Mouse (Mus musculus) testis, postnatal 14 days (tissue): Measurements from ENCODE around the gene Pp2d1.
"Not testable (repeated sequence)": the region's sequence is repeated elsewhere in the genome, so short reads cannot be mapped to it uniquely, and the experiment has no call there.

Source experiments
- DNase-seq: peaks from one replicate; pipeline ENCODE4 v3.0.0; 2021; ENCODE audit warnings: low spot score

Gene Pp2d1

GRCm38 (mm10) chr17:53539351-53539750, at the start of gene Pp2d1:
Pp2d1 (minus strand) TSS chr17:53539451.
- not testable (repeated sequence) for DNase-seq

GRCm38 (mm10) chr17:53588097-53588855, 49.0 kb upstream of the Pp2d1 start:
- no peak for DNase-seq

GRCm38 (mm10) chr17:53587074-53587851, 48.0 kb upstream of the Pp2d1 start:
- DNase-seq: peak; percentile 82

- no peak for DNase-seq
Observed at GRCm38 (mm10) chr17:53583846-53584579, 44.8 kb upstream of the Pp2d1 start.

- DNase-seq: no peak
Observed at GRCm38 (mm10) chr17:53582805-53583204, 43.6 kb upstream of the Pp2d1 start.

- no peak for DNase-seq
Observed at GRCm38 (mm10) chr17:53582026-53582585, 42.9 kb upstream of the Pp2d1 start.

GRCm38 (mm10) chr17:53580237-53580636, 41.0 kb upstream of the Pp2d1 start:
- DNase-seq: no peak

GRCm38 (mm10) chr17:53579612-53580011, 40.4 kb upstream of the Pp2d1 start:
- no peak for DNase-seq

- DNase-seq: no peak
Observed at GRCm38 (mm10) chr17:53578776-53579175, 39.5 kb upstream of the Pp2d1 start.

GRCm38 (mm10) chr17:53578249-53578648, 39.0 kb upstream of the Pp2d1 start:
- no peak for DNase-seq

- DNase-seq: no peak
Observed at GRCm38 (mm10) chr17:53577754-53578153, 38.5 kb upstream of the Pp2d1 start.

GRCm38 (mm10) chr17:53577151-53577550, 37.9 kb upstream of the Pp2d1 start:
- DNase-seq: no peak

- no peak for DNase-seq
Observed at GRCm38 (mm10) chr17:53573019-53573556, 33.8 kb upstream of the Pp2d1 start.

GRCm38 (mm10) chr17:53570932-53571331, 31.7 kb upstream of the Pp2d1 start:
- DNase-seq: not testable (repeated sequence)

GRCm38 (mm10) chr17:53570361-53570875, 31.2 kb upstream of the Pp2d1 start:
- no peak for DNase-seq

- peak; percentile 62 for DNase-seq
Observed at GRCm38 (mm10) chr17:53569829-53570228, 30.6 kb upstream of the Pp2d1 start.

GRCm38 (mm10) chr17:53568734-53569386, 29.6 kb upstream of the Pp2d1 start:
- no peak for DNase-seq

- DNase-seq: peak; percentile 65
Observed at GRCm38 (mm10) chr17:53568118-53568517, 28.9 kb upstream of the Pp2d1 start.

- peak; percentile 35 for DNase-seq
Observed at GRCm38 (mm10) chr17:53567346-53568101, 28.3 kb upstream of the Pp2d1 start.

GRCm38 (mm10) chr17:53566919-53567345, 27.7 kb upstream of the Pp2d1 start:
- DNase-seq: peak; percentile 54
